In genomic region chr8:125526582-125526981, GRCm38 (mm10) we compare ENCODE assay signal across 19 mouse cellular contexts. TPM values are rescaled to one million over a fixed set of nuclear protein-coding genes. Genes with fewer than 3 reads are reported as not detected.
DNase-seq lines count a peak whose midpoint lies in the region; ATAC-seq lines count a peak whose summit lies in the region.
"Had no signal": no experiment of that assay in that cellular context is flagged by ENCODE, and none has a peak within 500 bp of the region (broad histone marks: within the 10 kb centered on the region; RNA-seq: fewer than 3 reads in every experiment).

No protein-coding gene starts in this region.

- no peaks in the 10 kb centered on the region for H3K9me3 ChIP-seq in hindbrain, embryonic 10.5 days
- H3K9me3 ChIP-seq in hindbrain, embryonic 14.5 days (ENCODE audit: control insufficient read depth, low read length) = no peaks in the 10 kb centered on the region
- H3K9me3 ChIP-seq in limb, embryonic 11.5 days (ENCODE audit: control insufficient read depth, low read length) = no peaks in the 10 kb centered on the region
- H3K9me3 ChIP-seq: heart, embryonic 15.5 days had no signal

- no peak for ATAC-seq in hindbrain, embryonic 14.5 days (ENCODE audit: low FRiP score)
- ATAC-seq in limb, embryonic 11.5 days (ENCODE audit: insufficient number of reproducible peaks, low FRiP score, low TSS enrichment, low read depth) = no peak
- ATAC-seq: CD4-positive, CD25-positive, alpha-beta regulatory T cell, adult 4 months; inflammation-experienced regulatory T-cells, adult 6 months had no signal

- H3K27ac ChIP-seq in hindbrain, embryonic 10.5 days = peak overlapping the region; percentile 69
- no peak overlapping the region for H3K27ac ChIP-seq in hindbrain, embryonic 14.5 days
- peak overlapping the region; percentile 48; the same call in 1 of the 2 replicates for H3K27ac ChIP-seq in limb, embryonic 11.5 days (replicated peaks; ENCODE audit: low read depth, low read length)
- H3K27ac ChIP-seq: heart, embryonic 15.5 days; stomach, postnatal 0 days had no signal

- 42% methylated on average over 7 of the region's 7 CpGs for WGBS in hindbrain, embryonic 10.5 days
- 47% methylated on average over 7 of the region's 7 CpGs for WGBS in hindbrain, embryonic 14.5 days
- 19% methylated on average over 7 of the region's 7 CpGs for WGBS in limb, embryonic 11.5 days

- H3K4me3 ChIP-seq in hindbrain, embryonic 10.5 days = no peak overlapping the region
- H3K4me3 ChIP-seq in hindbrain, embryonic 14.5 days (replicated peaks; ENCODE audit: low read length) = no peak overlapping the region
- no peak overlapping the region for H3K4me3 ChIP-seq in limb, embryonic 11.5 days (ENCODE audit: low read depth, low read length)
- H3K4me3 ChIP-seq: heart, embryonic 15.5 days had no signal

- H3K9ac ChIP-seq in hindbrain, embryonic 14.5 days = no peak overlapping the region
- no peak overlapping the region for H3K9ac ChIP-seq in limb, embryonic 11.5 days (ENCODE audit: low read length)
- H3K9ac ChIP-seq: heart, embryonic 15.5 days had no signal

- no peak for DNase-seq in hindbrain, embryonic 10.5 days (ENCODE audit: low spot score)
- DNase-seq in hindbrain, embryonic 14.5 days (ENCODE audit: low spot score) = no peak
- DNase-seq in embryo, embryonic 10.5 days (ENCODE audit: low spot score) = peak; percentile 66
- DNase-seq in embryo, embryonic 11 days = peak; percentile 68
- DNase-seq in limb, embryonic 11.5 days (ENCODE audit: low spot score) = no peak
- no peak for DNase-seq in adrenal gland, adult 2 months
- DNase-seq in adrenal gland, adult 18-20 months (ENCODE audit: low spot score in 2 of 2) = no peak
- DNase-seq: adrenal gland, postnatal 14 days; cerebellum, adult 2 months; gastrocnemius, postnatal 36 days; left cerebral cortex, postnatal 4 days; lung, adult 2 months; lung, postnatal 4 days; thymus, postnatal 25 days had no signal

- no peaks in the 10 kb centered on the region for H3K36me3 ChIP-seq in hindbrain, embryonic 10.5 days
- no peaks in the 10 kb centered on the region for H3K36me3 ChIP-seq in hindbrain, embryonic 14.5 days (replicated peaks; ENCODE audit: control insufficient read depth, insufficient read depth)
- no peaks in the 10 kb centered on the region for H3K36me3 ChIP-seq in limb, embryonic 11.5 days (ENCODE audit: control insufficient read depth, insufficient read depth, low read length)
- H3K36me3 ChIP-seq: heart, embryonic 15.5 days had no signal

- H3K27me3 ChIP-seq in hindbrain, embryonic 10.5 days (ENCODE audit: insufficient read depth, poor library complexity, severe bottlenecking) = peaks cover 16% of the 10 kb centered on the region; the same call in 1 of the 2 replicates
- no peaks in the 10 kb centered on the region for H3K27me3 ChIP-seq in hindbrain, embryonic 14.5 days (ENCODE audit: control insufficient read depth, insufficient read depth, low read length)
- H3K27me3 ChIP-seq in limb, embryonic 11.5 days (ENCODE audit: control insufficient read depth, insufficient read depth, low read length) = no peaks in the 10 kb centered on the region
- H3K27me3 ChIP-seq: heart, embryonic 15.5 days had no signal

- no peak overlapping the region for H3K4me2 ChIP-seq in hindbrain, embryonic 14.5 days (replicated peaks)
- H3K4me2 ChIP-seq in limb, embryonic 11.5 days (ENCODE audit: low read depth, severe bottlenecking) = peak overlapping the region; percentile 19; the same call in 1 of the 2 replicates
- H3K4me2 ChIP-seq: heart, embryonic 15.5 days had no signal

- H3K4me1 ChIP-seq in hindbrain, embryonic 10.5 days (replicated peaks) = peaks cover 88% of the 10 kb centered on the region
- H3K4me1 ChIP-seq in hindbrain, embryonic 14.5 days (replicated peaks; ENCODE audit: control insufficient read depth, insufficient read depth, low read length) = peaks cover 78% of the 10 kb centered on the region
- H3K4me1 ChIP-seq in limb, embryonic 11.5 days (ENCODE audit: control insufficient read depth, insufficient read depth, low read length) = peaks cover 51% of the 10 kb centered on the region

RNA-seq across cellular contexts. Expression of gene Sipa1l2, which starts 43.0 kb away (rescaled TPM):
- 13.9 and 20.1 TPM in 2 replicates for polyA plus RNA-seq in hindbrain, embryonic 10.5 days (2016; fragmentation: Nextera tagmentation; extraction: Ambion mirVana)
- 19.3 and 22.1 TPM in 2 replicates for polyA plus RNA-seq in hindbrain, embryonic 14.5 days (2014; fragmentation: Nextera tagmentation; extraction: Ambion mirVana)
- polyA plus RNA-seq in limb, embryonic 11.5 days (2014; fragmentation: Nextera tagmentation; extraction: Ambion mirVana) = 8.5 and 9.4 TPM in 2 replicates
- total RNA-seq in adrenal gland, adult 2 months (2021) = 10 to 100 TPM; 43.5 to 55.8 TPM
- 36.0 and 51.6 TPM in 2 replicates for polyA plus RNA-seq in adrenal gland, adult 2 months (2012; rRNA removed)
- 10 to 100 TPM; 34.3 to 48.1 TPM for total RNA-seq in adrenal gland, adult 18-20 months (2021)
- total RNA-seq: MEL had no signal

Comparison
In these comparisons a context has a peak if more than half of its experiments do, and no peak if none do; other contexts are left out.
1. DNase-seq: peak in embryo, embryonic 10.5 days (single experiment) and embryo, embryonic 11 days (single experiment); none in hindbrain, embryonic 10.5 days (single experiment), hindbrain, embryonic 14.5 days (single experiment), limb, embryonic 11.5 days (single experiment), adrenal gland, adult 2 months (single experiment) and adrenal gland, adult 18-20 months (0 of 2).